Mouse (Mus musculus) myocyte (in vitro differentiated cells): ENCODE results near the gene Cptp. TPM values are rescaled to one million over a fixed set of nuclear protein-coding genes. Genes with fewer than 3 reads are reported as not detected.

ENCODE experiments used
- H3K27me3 ChIP-seq: one replicate; pipeline ENCODE4 v1.6.1; 2011; ENCODE audit not compliant: control insufficient read depth, insufficient read depth, insufficient read length
- H3K36me3 ChIP-seq: one replicate; pipeline ENCODE4 v1.6.1; 2011; ENCODE audit not compliant: control insufficient read depth, insufficient read depth
- H3K4me2 ChIP-seq: one replicate; pipeline ENCODE4 v1.6.1; 2011; ENCODE audit warnings: low read depth, control low read depth
- H3K4me3 ChIP-seq: one replicate; pipeline ENCODE4 v1.5.1; 2011; ENCODE audit warnings: mild to moderate bottlenecking, control low read depth, moderate library complexity
- H3K79me2 ChIP-seq: one replicate; pipeline ENCODE4 v1.6.1; 2011; ENCODE audit not compliant: control insufficient read depth, insufficient read depth
- H3ac ChIP-seq: one replicate; pipeline ENCODE4 v1.6.1; 2011; ENCODE audit not compliant: control insufficient read depth, insufficient read length
- CEBPB ChIP-seq: IDR thresholded peaks from 2 replicates; pipeline ENCODE4 v1.6.1; 2011; ENCODE audit warnings: mild to moderate bottlenecking, moderate library complexity; ENCODE audit not compliant: poor library complexity, insufficient read depth, severe bottlenecking
- E2F4 ChIP-seq: IDR thresholded peaks from one replicate; pipeline ENCODE4 v1.6.1; 2011; ENCODE audit warnings: mild to moderate bottlenecking, control low read depth, moderate library complexity; ENCODE audit not compliant: insufficient read depth
- MAX ChIP-seq: IDR thresholded peaks from one replicate; pipeline ENCODE4 v1.6.1; 2011; ENCODE audit warnings: low read depth, mild to moderate bottlenecking, control low read depth
- MYOD1 ChIP-seq, 3 experiments: IDR thresholded peaks; one replicate each; pipeline ENCODE4 v1.6.1; 2011; ENCODE audit warnings: control low read depth in 2 of 3, low read depth in 2 of 3, mild to moderate bottlenecking in 2 of 3, moderate library complexity in 1 of 3; ENCODE audit not compliant: insufficient read length in 2 of 3, control insufficient read depth in 1 of 3
- MYOG ChIP-seq, 3 experiments: IDR thresholded peaks; one replicate each; pipeline ENCODE4 v1.6.1; 2011; ENCODE audit warnings: control low read depth in 2 of 3, low read depth in 2 of 3, mild to moderate bottlenecking in 2 of 3; ENCODE audit not compliant: insufficient read length in 2 of 3, control insufficient read depth in 1 of 3, insufficient read depth in 1 of 3
- POLR2A ChIP-seq: IDR thresholded peaks from one replicate; pipeline ENCODE4 v1.6.1; 2011; ENCODE audit warnings: low read depth, mild to moderate bottlenecking, control low read depth, moderate library complexity; ENCODE audit not compliant: insufficient read length
- POLR2AphosphoS2 ChIP-seq: IDR thresholded peaks from one replicate; pipeline ENCODE4 v1.6.1; 2011; ENCODE audit warnings: low read depth, control low read depth; ENCODE audit not compliant: insufficient read length
- REST ChIP-seq: IDR thresholded peaks from one replicate; pipeline ENCODE4 v1.6.1; 2011; ENCODE audit warnings: mild to moderate bottlenecking, control low read depth, moderate library complexity; ENCODE audit not compliant: insufficient read depth, insufficient read length
- SRF ChIP-seq: IDR thresholded peaks from one replicate; pipeline ENCODE4 v1.6.1; 2011; ENCODE audit warnings: low read depth; ENCODE audit not compliant: control insufficient read depth, insufficient read length
- TCF12 ChIP-seq: IDR thresholded peaks from one replicate; pipeline ENCODE4 v1.6.1; 2011; ENCODE audit warnings: mild to moderate bottlenecking, control low read depth; ENCODE audit not compliant: poor library complexity, insufficient read depth, severe bottlenecking
- TCF3 ChIP-seq: IDR thresholded peaks from one replicate; pipeline ENCODE4 v1.6.1; 2011; ENCODE audit warnings: low read depth, control low read depth; ENCODE audit not compliant: insufficient read length
- USF1 ChIP-seq: IDR thresholded peaks from one replicate; pipeline ENCODE4 v1.6.1; 2011; ENCODE audit warnings: low read depth, mild to moderate bottlenecking, control low read depth, moderate library complexity
- polyA plus RNA-seq: library from polyadenylated mRNA; unstranded; fragments of >200 nt; fragmentation: generic; extraction: Trizol; gene quantifications from one replicate; pipeline ENCODE4 v1.2.1, GENCODE M21; 2012; ENCODE audit warnings: missing spikeins

The Cptp gene
- polyA plus RNA-seq, 1 experiment: 10.5 TPM

DNA sequence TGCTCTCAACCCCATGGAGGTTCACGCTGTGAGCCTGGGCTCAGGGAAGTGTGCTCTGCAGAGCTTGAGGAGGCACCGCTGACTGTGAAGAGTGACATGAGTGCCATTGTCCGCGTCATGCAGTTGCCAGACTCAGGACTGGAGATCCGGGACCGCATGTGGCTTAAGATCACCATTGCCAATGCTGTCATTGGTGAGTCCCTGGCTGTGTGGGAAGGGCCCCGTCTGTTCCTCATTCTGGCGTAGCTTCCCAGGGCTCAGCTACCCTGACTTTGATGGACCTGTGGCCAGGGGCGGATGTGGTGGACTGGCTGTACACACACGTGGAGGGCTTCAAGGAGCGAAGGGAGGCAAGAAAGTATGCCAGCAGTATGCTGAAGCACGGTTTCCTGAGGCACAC, 13.2 kb downstream of the Cptp start:
- H3K4me3 ChIP-seq: no peak overlapping the region
- no peak overlapping the region for H3K4me2 ChIP-seq
- H3ac ChIP-seq: no peak overlapping the region
- H3K36me3 ChIP-seq: peaks cover 4% of the 10 kb centered on the region
- H3K27me3 ChIP-seq: no peaks in the 10 kb centered on the region
- H3K79me2 ChIP-seq: peaks cover 9% of the 10 kb centered on the region
- TF ChIP-seq E2F4 (no peak), CEBPB (no peak), REST (no peak), SRF (no peak), MYOD1 (IDR thresholded peaks at IDR 0.05; ENCODE audit: control insufficient read depth in 1 of 3, insufficient read length in 2 of 3, low read depth in 2 of 3) (no peak), MYOG (IDR thresholded peaks at IDR 0.05; ENCODE audit: control insufficient read depth in 1 of 3, insufficient read depth in 1 of 3, insufficient read length in 2 of 3, low read depth in 2 of 3) (no peak), POLR2AphosphoS2 (no peak), TCF3 (no peak), MAX (no peak), USF1 (no peak), POLR2A (no peak), TCF12 (no peak)

DNA sequence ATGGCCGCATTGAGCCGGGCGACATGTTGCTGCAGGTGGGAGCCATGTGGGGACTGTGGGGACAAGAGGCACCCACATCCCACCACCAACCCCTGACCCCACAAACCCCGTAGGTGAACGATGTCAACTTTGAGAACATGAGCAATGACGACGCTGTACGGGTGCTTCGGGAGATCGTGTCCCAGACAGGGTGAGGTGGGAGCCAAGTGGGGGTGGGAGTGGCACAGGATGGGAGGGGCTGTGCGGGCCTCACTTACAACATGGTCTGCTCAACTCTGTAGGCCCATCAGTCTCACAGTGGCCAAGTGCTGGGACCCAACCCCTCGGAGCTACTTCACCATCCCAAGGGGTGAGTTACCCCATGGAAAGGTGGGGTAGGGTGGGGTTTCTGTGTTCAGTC, 14.2 kb downstream of the Cptp start:
- Histone ChIP-seq H3K4me3 (no peak overlapping the region), H3K36me3 (peaks cover 3% of the 10 kb centered on the region), H3K79me2 (peaks cover 20% of the 10 kb centered on the region), H3K27me3 (no peaks in the 10 kb centered on the region), H3ac (no peak overlapping the region), H3K4me2 (no peak overlapping the region)
- TF ChIP-seq MAX: no peak

DNA sequence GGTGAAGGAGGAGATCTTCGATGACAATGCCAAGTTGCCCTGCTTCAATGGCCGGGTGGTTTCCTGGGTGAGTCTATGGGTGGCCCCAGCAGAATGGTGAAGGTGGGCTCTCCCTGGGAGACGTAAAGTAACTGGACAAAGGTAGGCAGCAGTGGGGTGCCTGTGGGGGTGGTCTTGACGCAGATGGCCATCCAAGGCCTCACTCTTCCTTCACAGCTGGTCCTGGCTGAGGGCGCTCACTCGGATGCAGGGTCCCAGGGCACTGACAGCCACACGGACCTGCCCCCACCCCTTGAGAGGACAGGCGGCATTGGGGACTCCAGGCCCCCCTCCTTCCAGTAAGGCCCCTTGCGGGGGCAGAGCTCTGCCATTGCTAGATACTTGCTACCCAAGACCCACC, 15.8 kb downstream of the Cptp start:
- Histone ChIP-seq H3K4me2 (no peak overlapping the region), H3K79me2 (peaks cover 35% of the 10 kb centered on the region), H3K27me3 (no peaks in the 10 kb centered on the region), H3K4me3 (no peak overlapping the region), H3K36me3 (no peaks in the 10 kb centered on the region), H3ac (no peak overlapping the region)
- no peak for TF ChIP-seq POLR2AphosphoS2
- TF ChIP-seq SRF: no peak
- TF ChIP-seq CEBPB: no peak
- TF ChIP-seq USF1: no peak
- no peak for TF ChIP-seq MAX
- TF ChIP-seq MYOG (IDR thresholded peaks at IDR 0.05; ENCODE audit: control insufficient read depth in 1 of 3, insufficient read depth in 1 of 3, insufficient read length in 2 of 3, low read depth in 2 of 3): no peak
- TF ChIP-seq POLR2A: no peak
- TF ChIP-seq MYOD1 (IDR thresholded peaks at IDR 0.05; ENCODE audit: control insufficient read depth in 1 of 3, insufficient read length in 2 of 3, low read depth in 2 of 3): no peak
- TF ChIP-seq TCF3: no peak
- TF ChIP-seq TCF12: no peak
- no peak for TF ChIP-seq REST
- TF ChIP-seq E2F4: no peak

DNA sequence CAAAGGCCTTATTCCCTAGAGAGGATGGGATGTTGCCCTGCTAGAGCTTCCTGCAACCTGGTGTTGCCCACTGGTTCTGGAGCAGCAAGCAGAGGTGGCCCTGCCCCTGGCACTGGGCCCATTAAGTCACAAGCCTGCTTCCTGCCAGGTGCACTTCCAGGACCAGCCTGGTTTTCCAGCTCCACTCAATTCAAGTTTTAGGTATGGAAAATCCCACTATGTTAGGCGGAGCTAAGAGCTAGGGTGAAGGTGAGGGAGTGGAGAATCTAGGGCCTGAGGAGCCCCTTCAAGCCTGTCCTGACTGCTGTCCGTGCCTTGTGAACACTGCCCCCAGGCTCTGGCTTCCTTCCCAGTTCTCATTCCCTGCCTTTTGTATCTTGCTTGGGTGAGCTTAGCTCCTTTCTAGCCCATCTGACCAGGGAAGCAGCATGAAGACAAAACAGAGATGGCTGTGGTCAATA, 17.3 kb downstream of the Cptp start:
- H3K4me2 ChIP-seq: no peak overlapping the region
- H3K79me2 ChIP-seq: peaks cover 45% of the 10 kb centered on the region
- TF ChIP-seq MYOG (IDR thresholded peaks at IDR 0.05; ENCODE audit: control insufficient read depth in 1 of 3, insufficient read depth in 1 of 3, insufficient read length in 2 of 3, low read depth in 2 of 3) (no peak), MYOD1 (IDR thresholded peaks at IDR 0.05; ENCODE audit: control insufficient read depth in 1 of 3, insufficient read length in 2 of 3, low read depth in 2 of 3) (no peak), SRF (no peak), TCF12 (no peak), USF1 (no peak), POLR2AphosphoS2 (no peak), POLR2A (no peak), MAX (no peak), REST (no peak), E2F4 (no peak), CEBPB (no peak), TCF3 (no peak)
- no peaks in the 10 kb centered on the region for H3K27me3 ChIP-seq
- H3K4me3 ChIP-seq: no peak overlapping the region
- no peaks in the 10 kb centered on the region for H3K36me3 ChIP-seq
- H3ac ChIP-seq: no peak overlapping the region

DNA sequence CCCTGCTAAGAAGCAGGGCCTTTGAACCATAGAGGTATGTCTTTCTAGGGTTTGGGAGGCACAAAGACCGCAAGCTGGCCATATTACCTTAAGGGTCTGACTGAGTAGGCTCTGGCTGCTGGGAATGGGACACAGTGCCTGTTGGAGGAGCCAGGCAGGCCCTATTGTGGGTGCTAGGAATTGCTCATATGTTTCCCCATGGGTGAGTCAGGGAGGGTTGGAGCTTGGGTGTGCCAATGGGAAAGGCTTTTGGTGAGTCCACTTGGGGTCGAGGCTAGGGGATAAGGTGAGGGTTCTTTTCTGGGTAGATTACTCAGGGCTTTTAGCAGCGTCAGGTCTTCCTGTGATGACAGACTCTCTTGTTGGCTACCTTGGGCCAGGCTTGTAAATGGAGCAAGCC, 17.9 kb downstream of the Cptp start:
- Histone ChIP-seq H3K27me3 (no peaks in the 10 kb centered on the region), H3K4me3 (no peak overlapping the region), H3K36me3 (no peaks in the 10 kb centered on the region), H3ac (no peak overlapping the region), H3K79me2 (peaks cover 45% of the 10 kb centered on the region), H3K4me2 (peak overlapping the region; percentile 34)
- no peak for TF ChIP-seq MYOD1 (IDR thresholded peaks at IDR 0.05; ENCODE audit: control insufficient read depth in 1 of 3, insufficient read length in 2 of 3, low read depth in 2 of 3)
- TF ChIP-seq POLR2A: no peak
- TF ChIP-seq TCF3: no peak
- no peak for TF ChIP-seq TCF12
- no peak for TF ChIP-seq USF1
- no peak for TF ChIP-seq REST
- TF ChIP-seq SRF: no peak
- no peak for TF ChIP-seq MAX
- TF ChIP-seq POLR2AphosphoS2: no peak
- no peak for TF ChIP-seq E2F4
- no peak for TF ChIP-seq CEBPB
- TF ChIP-seq MYOG (IDR thresholded peaks at IDR 0.05; ENCODE audit: control insufficient read depth in 1 of 3, insufficient read depth in 1 of 3, insufficient read length in 2 of 3, low read depth in 2 of 3): no peak
